Mouse (Mus musculus): ENCODE measurements around the gene Tmem234. TPM values are rescaled to one million over a fixed set of nuclear protein-coding genes. Genes with fewer than 3 reads are reported as not detected.

The Tmem234 gene
- polyA plus RNA-seq, 1 experiment from 2014 or later = 200 TPM

GRCm38 (mm10) chr4:129558321-129558955, 42.0 kb upstream of the Tmem234 start:
- Histone ChIP-seq H3K4me2 (no peak overlapping the region), H3K27ac (ENCODE audit: low read depth) (no peak overlapping the region), H3K9ac (no peak overlapping the region), H3K4me1 (ENCODE audit: insufficient read depth) (peaks cover 13% of the 10 kb centered on the region), H3K27me3 (ENCODE audit: insufficient read depth, low read length) (no peaks in the 10 kb centered on the region), H3K36me3 (ENCODE audit: insufficient read depth) (no peaks in the 10 kb centered on the region), H3K4me3 (ENCODE audit: low read depth, low read length) (no peak overlapping the region), H3K9me3 (ENCODE audit: low read depth, low read length) (no peaks in the 10 kb centered on the region)
- no peak for ATAC-seq (ENCODE audit: insufficient read depth)
- TF ChIP-seq CTCF (IDR thresholded peaks at IDR 0.05; ENCODE audit: low read depth) = no peak
- DNase-seq = no peak
- WGBS = 77% methylated on average over 12 of the region's 12 CpGs

- DNase-seq (no peak), ATAC-seq (ENCODE audit: insufficient read depth) (no peak)
- Histone ChIP-seq H3K4me3 (ENCODE audit: low read depth, low read length) (no peak overlapping the region), H3K4me1 (ENCODE audit: insufficient read depth) (peaks cover 6% of the 10 kb centered on the region), H3K27ac (ENCODE audit: low read depth) (no peak overlapping the region), H3K9me3 (ENCODE audit: low read depth, low read length) (no peaks in the 10 kb centered on the region), H3K36me3 (ENCODE audit: insufficient read depth) (no peaks in the 10 kb centered on the region), H3K4me2 (no peak overlapping the region), H3K27me3 (ENCODE audit: insufficient read depth, low read length) (no peaks in the 10 kb centered on the region), H3K9ac (no peak overlapping the region)
- TF ChIP-seq CTCF (IDR thresholded peaks at IDR 0.05; ENCODE audit: low read depth) = no peak
- 79% methylated on average over 5 of the region's 5 CpGs for WGBS
These were observed 39.3 kb upstream of the Tmem234 start for GRCm38 (mm10) chr4:129561184-129561583.

DNA sequence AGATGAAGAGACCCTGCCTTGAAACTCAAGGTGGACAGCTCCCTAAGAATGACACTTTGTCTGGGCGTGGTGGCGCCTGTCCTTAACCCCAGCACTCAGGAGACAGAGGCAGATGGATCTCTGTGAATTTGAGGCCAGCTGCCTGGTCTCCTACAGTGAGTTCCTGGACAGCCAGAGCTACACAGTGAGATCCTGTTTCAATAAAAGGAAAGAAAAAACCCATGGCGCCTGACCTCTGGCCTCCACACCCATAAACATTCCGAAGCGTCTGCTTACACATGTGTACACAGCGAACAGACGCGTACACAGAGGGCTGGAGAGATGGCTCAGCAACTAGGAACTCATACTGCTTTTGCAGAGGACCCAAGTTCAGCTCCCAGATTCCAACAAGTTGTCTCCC, 36.8 kb upstream of the Tmem234 start:
- H3K4me3 ChIP-seq (ENCODE audit: low read depth, low read length) = no peak overlapping the region
- no peak overlapping the region for H3K4me2 ChIP-seq
- H3K9me3 ChIP-seq (ENCODE audit: low read depth, low read length) = no peaks in the 10 kb centered on the region
- H3K4me1 ChIP-seq (ENCODE audit: insufficient read depth) = no peaks in the 10 kb centered on the region
- no peak; the same call in 1 of the 2 replicates for ATAC-seq (ENCODE audit: insufficient read depth)
- no peaks in the 10 kb centered on the region for H3K36me3 ChIP-seq (ENCODE audit: insufficient read depth)
- 26% methylated on average over 8 of the region's 8 CpGs for WGBS
- no peaks in the 10 kb centered on the region for H3K27me3 ChIP-seq (ENCODE audit: insufficient read depth, low read length)
- H3K9ac ChIP-seq = no peak overlapping the region
- no peak for TF ChIP-seq CTCF (IDR thresholded peaks at IDR 0.05; ENCODE audit: low read depth)
- DNase-seq = peak; percentile 59
- no peak overlapping the region for H3K27ac ChIP-seq (ENCODE audit: low read depth)

- no peak for ATAC-seq (ENCODE audit: insufficient read depth)
- H3K9me3 ChIP-seq (ENCODE audit: low read depth, low read length) = no peaks in the 10 kb centered on the region
- WGBS = 74% methylated on average over 6 of the region's 6 CpGs
- H3K9ac ChIP-seq = no peak overlapping the region
- no peak overlapping the region for H3K27ac ChIP-seq (ENCODE audit: low read depth)
- no peaks in the 10 kb centered on the region for H3K4me1 ChIP-seq (ENCODE audit: insufficient read depth)
- TF ChIP-seq CTCF (IDR thresholded peaks at IDR 0.05; ENCODE audit: low read depth) = no peak
- H3K36me3 ChIP-seq (ENCODE audit: insufficient read depth) = no peaks in the 10 kb centered on the region
- H3K27me3 ChIP-seq (ENCODE audit: insufficient read depth, low read length) = no peaks in the 10 kb centered on the region
- no peak for DNase-seq
- no peak overlapping the region for H3K4me2 ChIP-seq
- no peak overlapping the region for H3K4me3 ChIP-seq (ENCODE audit: low read depth, low read length)
These were observed 35.3 kb upstream of the Tmem234 start for GRCm38 (mm10) chr4:129565139-129565538.

DNA sequence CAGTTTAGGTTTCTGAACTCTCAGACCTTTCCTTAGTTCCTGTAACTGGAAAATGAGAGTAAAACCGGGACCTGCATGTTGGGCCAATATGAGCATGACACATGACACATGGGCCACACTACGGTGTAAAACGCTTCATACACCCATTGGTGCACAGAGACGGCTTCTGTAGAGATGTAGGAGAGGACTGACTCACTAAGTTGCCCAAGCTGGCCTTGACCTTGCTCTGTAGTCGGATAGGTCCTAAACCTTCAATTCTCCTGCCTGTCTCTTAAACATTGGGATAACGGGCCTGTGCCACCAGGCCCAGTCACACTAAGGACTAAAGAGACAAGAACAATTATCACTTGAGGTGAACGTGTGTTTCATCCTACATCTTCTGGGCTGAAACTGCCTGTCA, 32.1 kb upstream of the Tmem234 start:
- H3K4me1 ChIP-seq (ENCODE audit: insufficient read depth) = no peaks in the 10 kb centered on the region
- TF ChIP-seq CTCF (IDR thresholded peaks at IDR 0.05; ENCODE audit: low read depth) = no peak
- H3K4me2 ChIP-seq = no peak overlapping the region
- no peak for DNase-seq
- ATAC-seq (ENCODE audit: insufficient read depth) = no peak
- H3K9me3 ChIP-seq (ENCODE audit: low read depth, low read length) = no peaks in the 10 kb centered on the region
- H3K9ac ChIP-seq = no peak overlapping the region
- H3K27ac ChIP-seq (ENCODE audit: low read depth) = no peak overlapping the region
- no peaks in the 10 kb centered on the region for H3K36me3 ChIP-seq (ENCODE audit: insufficient read depth)
- no peak overlapping the region for H3K4me3 ChIP-seq (ENCODE audit: low read depth, low read length)
- no peaks in the 10 kb centered on the region for H3K27me3 ChIP-seq (ENCODE audit: insufficient read depth, low read length)
- whole genome bisulfite sequencing = 90% methylated on average over 7 of the region's 7 CpGs

DNA sequence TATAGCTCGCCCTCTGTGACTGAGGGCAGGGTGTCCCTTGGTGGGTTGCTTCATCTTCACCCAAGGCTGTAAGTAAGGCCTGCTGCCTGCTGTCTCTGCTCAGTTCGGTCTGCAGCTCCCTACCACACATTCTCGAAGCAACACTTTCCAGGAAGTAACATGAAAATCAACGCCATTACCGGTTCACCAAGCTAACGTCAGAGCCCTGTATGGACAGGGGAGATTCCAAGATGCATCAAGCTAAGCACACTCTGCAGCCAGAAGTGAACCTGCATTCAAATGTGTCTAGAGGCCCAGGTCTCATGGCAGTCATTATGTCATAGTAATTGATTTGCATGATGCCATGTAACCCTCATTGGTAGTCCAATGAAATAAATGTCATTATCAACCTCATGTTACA, 30.4 kb upstream of the Tmem234 start:
- DNase-seq (no peak), ATAC-seq (ENCODE audit: insufficient read depth) (no peak)
- no peaks in the 10 kb centered on the region for H3K4me1 ChIP-seq (ENCODE audit: insufficient read depth)
- no peak for TF ChIP-seq CTCF (IDR thresholded peaks at IDR 0.05; ENCODE audit: low read depth)
- H3K4me3 ChIP-seq (ENCODE audit: low read depth, low read length) = no peak overlapping the region
- H3K27me3 ChIP-seq (ENCODE audit: insufficient read depth, low read length) = no peaks in the 10 kb centered on the region
- WGBS = 85% methylated on average over 6 of the region's 6 CpGs
- H3K4me2 ChIP-seq = no peak overlapping the region
- no peaks in the 10 kb centered on the region for H3K36me3 ChIP-seq (ENCODE audit: insufficient read depth)
- no peaks in the 10 kb centered on the region for H3K9me3 ChIP-seq (ENCODE audit: low read depth, low read length)
- no peak overlapping the region for H3K9ac ChIP-seq
- H3K27ac ChIP-seq (ENCODE audit: low read depth) = no peak overlapping the region

DNA sequence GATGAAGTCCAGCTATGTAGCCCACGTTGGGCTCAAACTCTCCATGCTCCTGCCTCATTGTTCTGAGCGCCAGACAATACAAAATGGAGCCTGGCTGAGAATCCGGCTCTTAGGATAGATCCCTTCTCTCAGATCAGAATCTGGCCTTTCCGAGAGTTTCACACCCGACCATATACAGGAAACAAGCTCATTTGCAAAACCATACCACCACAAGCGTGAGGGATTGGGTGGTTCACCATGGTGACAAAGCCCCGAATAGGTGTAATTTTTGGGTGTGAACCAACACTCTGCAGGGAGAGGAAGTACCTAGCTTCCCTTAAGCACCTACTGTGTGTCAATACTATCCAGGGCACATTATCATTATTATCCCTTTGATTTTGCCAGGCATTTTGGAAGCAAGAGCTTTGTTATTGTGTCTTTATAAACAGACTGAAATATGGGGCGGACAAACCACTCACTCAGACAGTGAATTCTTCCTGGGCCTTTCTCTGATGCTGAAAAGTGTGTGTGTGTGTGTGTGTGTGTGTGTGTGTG, 28.9 kb upstream of the Tmem234 start:
- no peak overlapping the region for H3K9ac ChIP-seq
- no peak for DNase-seq
- H3K4me3 ChIP-seq (ENCODE audit: low read depth, low read length) = no peak overlapping the region
- no peak overlapping the region for H3K4me2 ChIP-seq
- H3K36me3 ChIP-seq (ENCODE audit: insufficient read depth) = no peaks in the 10 kb centered on the region
- no peak for TF ChIP-seq CTCF (IDR thresholded peaks at IDR 0.05; ENCODE audit: low read depth)
- 70% methylated on average over 8 of the region's 8 CpGs for WGBS
- no peaks in the 10 kb centered on the region for H3K27me3 ChIP-seq (ENCODE audit: insufficient read depth, low read length)
- H3K27ac ChIP-seq (ENCODE audit: low read depth) = no peak overlapping the region
- no peaks in the 10 kb centered on the region for H3K9me3 ChIP-seq (ENCODE audit: low read depth, low read length)
- ATAC-seq (ENCODE audit: insufficient read depth) = no peak
- no peaks in the 10 kb centered on the region for H3K4me1 ChIP-seq (ENCODE audit: insufficient read depth)

Measured in lung, embryonic 14.5 days (tissue).